Mouse (Mus musculus) limb, embryonic 11.5 days (tissue): ENCODE results near the gene Rps27l. TPM values are rescaled to one million over a fixed set of nuclear protein-coding genes. Genes with fewer than 3 reads are reported as not detected.
"Not testable (repeated sequence)": the region's sequence is repeated elsewhere in the genome, so short reads cannot be mapped to it uniquely, and the experiment has no call there.

Experiments
- ATAC-seq: fragments of 200-750 bp; cut with Nextera tagmentation; 2 replicates; pipeline ENCODE4 v1.8.0; 2017; ENCODE audit warnings: low read depth; ENCODE audit not compliant: insufficient number of reproducible peaks, low FRiP score, low TSS enrichment
- DNase-seq: peaks from one replicate; pipeline ENCODE4 v3.0.0-alpha.2; 2015; ENCODE audit warnings: low spot score
- H3K27ac ChIP-seq: fragments of 300-500 bp; sonication (generic); replicated peaks from 2 replicates; pipeline ENCODE4 v1.5.1; 2014; ENCODE audit warnings: low read depth, mild to moderate bottlenecking, low read length
- H3K27me3 ChIP-seq: fragments of 300-500 bp; sonication (generic); 2 replicates; pipeline ENCODE4 v1.6.1; 2014; ENCODE audit warnings: mild to moderate bottlenecking, low read length, mixed read lengths; ENCODE audit not compliant: control insufficient read depth, insufficient read depth
- H3K36me3 ChIP-seq: fragments of 300-500 bp; sonication (generic); 2 replicates; pipeline ENCODE4 v1.6.1; 2014; ENCODE audit warnings: mild to moderate bottlenecking, low read length, moderate library complexity, mixed read lengths; ENCODE audit not compliant: control insufficient read depth, insufficient read depth
- H3K4me1 ChIP-seq: fragments of 300-500 bp; sonication (generic); 2 replicates; pipeline ENCODE4 v1.6.1; 2014; ENCODE audit warnings: low read length, mixed read lengths; ENCODE audit not compliant: control insufficient read depth, insufficient read depth
- H3K4me2 ChIP-seq: fragments of 300-500 bp; sonication (generic); 2 replicates; pipeline ENCODE4 v1.6.1; 2014; ENCODE audit warnings: low read depth, mild to moderate bottlenecking, moderate library complexity; ENCODE audit not compliant: severe bottlenecking
- H3K4me3 ChIP-seq: fragments of 300-500 bp; sonication (generic); 2 replicates; pipeline ENCODE4 v1.5.1; 2014; ENCODE audit warnings: low read depth, low read length
- H3K9ac ChIP-seq: fragments of 300-500 bp; sonication (generic); 2 replicates; pipeline ENCODE4 v1.6.1; 2014; ENCODE audit warnings: mild to moderate bottlenecking, low read length
- H3K9me3 ChIP-seq: fragments of 300-500 bp; sonication (generic); 2 replicates; pipeline ENCODE4 v1.6.1; 2016; ENCODE audit warnings: low read length; ENCODE audit not compliant: control insufficient read depth
- WGBS: fragments of 180-500 bp; shearing (Covaris S2); extraction: QIAGEN DNeasy Blood & Tissue Kit; methylation state at CpG from one replicate; pipeline ENCODE4 v1.1.7; 2014; 5-methylcytosine and 5-hydroxymethylcytosine counted together
- polyA plus RNA-seq: library from polyadenylated mRNA; unstranded; fragments of >200 nt; fragmentation: Nextera tagmentation; extraction: Ambion mirVana; gene quantifications from 2 replicates; pipeline ENCODE4 v1.2.1, GENCODE M21; 2014

Rps27l gene
- polyA plus RNA-seq, 1 experiment from 2014 or later, result 816 TPM

GRCm38 (mm10) chr9:66909922-66910321 lies 36.0 kb upstream of the Rps27l start:
- 89% methylated on average over 7 of the region's 7 CpGs for WGBS
- H3K4me3 ChIP-seq, result no peak overlapping the region
- peaks cover 8% of the 10 kb centered on the region; the same call in 1 of the 2 replicates for H3K4me1 ChIP-seq
- no peaks in the 10 kb centered on the region for H3K27me3 ChIP-seq
- no peak for ATAC-seq
- H3K9me3 ChIP-seq, result no peaks in the 10 kb centered on the region
- H3K27ac ChIP-seq, result no peak overlapping the region
- no peak for DNase-seq
- no peak overlapping the region for H3K9ac ChIP-seq
- peaks cover 1% of the 10 kb centered on the region for H3K36me3 ChIP-seq
- H3K4me2 ChIP-seq, result no peak overlapping the region

- Histone ChIP-seq H3K9ac (no peak overlapping the region), H3K36me3 (peaks cover 2% of the 10 kb centered on the region), H3K4me1 (peaks cover 7% of the 10 kb centered on the region; the same call in 1 of the 2 replicates), H3K9me3 (no peaks in the 10 kb centered on the region), H3K4me2 (no peak overlapping the region), H3K27ac (no peak overlapping the region), H3K27me3 (no peaks in the 10 kb centered on the region), H3K4me3 (no peak overlapping the region)
- no peak for DNase-seq
- WGBS, result 91% methylated on average over 5 of the region's 5 CpGs
- no peak for ATAC-seq
Observed at GRCm38 (mm10) chr9:66910677-66911076, 35.2 kb upstream of the Rps27l start.

- Histone ChIP-seq H3K27ac (no peak overlapping the region), H3K9ac (no peak overlapping the region), H3K9me3 (no peaks in the 10 kb centered on the region), H3K27me3 (no peaks in the 10 kb centered on the region), H3K4me2 (no peak overlapping the region), H3K4me1 (no peaks in the 10 kb centered on the region), H3K36me3 (peaks cover 2% of the 10 kb centered on the region), H3K4me3 (no peak overlapping the region)
- ATAC-seq (no peak), DNase-seq (no peak)
Observed at GRCm38 (mm10) chr9:66912304-66912703, 33.6 kb upstream of the Rps27l start.

- not testable (repeated sequence) for H3K36me3 ChIP-seq, H3K9me3 ChIP-seq, H3K27ac ChIP-seq, DNase-seq, H3K27me3 ChIP-seq, H3K4me2 ChIP-seq, H3K4me1 ChIP-seq, ATAC-seq, H3K9ac ChIP-seq, H3K4me3 ChIP-seq
- 87% methylated on average over 5 of the region's 5 CpGs for WGBS
Observed at GRCm38 (mm10) chr9:66913254-66913934, 32.5 kb upstream of the Rps27l start.

GRCm38 (mm10) chr9:66914540-66914939 lies 31.3 kb upstream of the Rps27l start:
- H3K4me2 ChIP-seq, result no peak overlapping the region
- WGBS, result 94% methylated on average over 3 of the region's 3 CpGs
- DNase-seq (no peak), ATAC-seq (no peak)
- H3K27me3 ChIP-seq, result no peaks in the 10 kb centered on the region
- no peak overlapping the region for H3K27ac ChIP-seq
- peaks cover 2% of the 10 kb centered on the region for H3K36me3 ChIP-seq
- H3K4me1 ChIP-seq, result no peaks in the 10 kb centered on the region
- no peak overlapping the region for H3K9ac ChIP-seq
- no peak overlapping the region for H3K4me3 ChIP-seq
- H3K9me3 ChIP-seq, result no peaks in the 10 kb centered on the region

- no peaks in the 10 kb centered on the region for H3K27me3 ChIP-seq
- no peaks in the 10 kb centered on the region for H3K4me1 ChIP-seq
- peaks cover 2% of the 10 kb centered on the region for H3K36me3 ChIP-seq
- H3K9me3 ChIP-seq, result no peaks in the 10 kb centered on the region
- no peak overlapping the region for H3K9ac ChIP-seq
- DNase-seq, result no peak
- ATAC-seq, result no peak
- WGBS, result 86% methylated on average over 5 of the region's 5 CpGs
- H3K4me3 ChIP-seq, result no peak overlapping the region
- no peak overlapping the region; the same call in 1 of the 2 replicates for H3K27ac ChIP-seq
- no peak overlapping the region for H3K4me2 ChIP-seq
Observed at GRCm38 (mm10) chr9:66915401-66915800, 30.5 kb upstream of the Rps27l start.

GRCm38 (mm10) chr9:66915869-66916785 lies 29.8 kb upstream of the Rps27l start:
- H3K4me1 ChIP-seq, result no peaks in the 10 kb centered on the region
- WGBS, result 88% methylated on average over 9 of the region's 9 CpGs
- no peaks in the 10 kb centered on the region for H3K9me3 ChIP-seq
- no peak overlapping the region for H3K27ac ChIP-seq
- no peak overlapping the region for H3K4me2 ChIP-seq
- no peaks in the 10 kb centered on the region for H3K27me3 ChIP-seq
- no peak overlapping the region for H3K4me3 ChIP-seq
- peaks cover 2% of the 10 kb centered on the region; the same call in 1 of the 2 replicates for H3K36me3 ChIP-seq
- no peak overlapping the region for H3K9ac ChIP-seq
- ATAC-seq (no peak), DNase-seq (no peak)

- no peak overlapping the region for H3K4me3 ChIP-seq
- WGBS, result 91% methylated on average over 8 of the region's 8 CpGs
- DNase-seq, result no peak
- no peak overlapping the region for H3K9ac ChIP-seq
- peaks cover 2% of the 10 kb centered on the region; the same call in 1 of the 2 replicates for H3K36me3 ChIP-seq
- no peaks in the 10 kb centered on the region for H3K4me1 ChIP-seq
- no peaks in the 10 kb centered on the region for H3K27me3 ChIP-seq
- no peak for ATAC-seq
- H3K27ac ChIP-seq, result no peak overlapping the region
- no peak overlapping the region for H3K4me2 ChIP-seq
- no peaks in the 10 kb centered on the region for H3K9me3 ChIP-seq
Observed at GRCm38 (mm10) chr9:66917216-66917891, 28.5 kb upstream of the Rps27l start.
